Mouse (Mus musculus) C2C12 (cell line): ENCODE results near the gene Iglon5. TPM values are rescaled to one million over a fixed set of nuclear protein-coding genes. Genes with fewer than 3 reads are reported as not detected.

ENCODE experiments used
- H3K27me3 ChIP-seq: one replicate; pipeline ENCODE4 v1.6.1; 2011; ENCODE audit not compliant: control insufficient read depth, insufficient read depth, insufficient read length
- H3K36me3 ChIP-seq: one replicate; pipeline ENCODE4 v1.6.1; 2011; ENCODE audit not compliant: control insufficient read depth, insufficient read depth
- H3K4me3 ChIP-seq: one replicate; pipeline ENCODE4 v1.5.1; 2011; ENCODE audit warnings: mild to moderate bottlenecking, control low read depth; ENCODE audit not compliant: poor library complexity, insufficient read depth, severe bottlenecking
- H3K79me2 ChIP-seq: one replicate; pipeline ENCODE4 v1.6.1; 2011; ENCODE audit not compliant: control insufficient read depth, insufficient read depth
- H3K79me3 ChIP-seq: one replicate; pipeline ENCODE4 v1.6.1; 2011; ENCODE audit warnings: low read depth, control low read depth
- H3ac ChIP-seq: one replicate; pipeline ENCODE3; 2011; ENCODE audit warnings: low read depth; ENCODE audit not compliant: control insufficient read depth, insufficient read length
- CEBPB ChIP-seq: IDR thresholded peaks from one replicate; pipeline ENCODE4 v1.6.1; 2011; ENCODE audit warnings: low read depth, mild to moderate bottlenecking, control low read depth, moderate library complexity
- CTCF ChIP-seq: IDR thresholded peaks from one replicate; pipeline ENCODE4 v1.5.1; 2011; ENCODE audit not compliant: control insufficient read depth, insufficient read depth, insufficient read length
- FOSL1 ChIP-seq: IDR thresholded peaks from one replicate; pipeline ENCODE4 v1.8.0; 2011; ENCODE audit warnings: mild to moderate bottlenecking, low read length; ENCODE audit not compliant: poor library complexity, insufficient read depth, severe bottlenecking
- MAX ChIP-seq: IDR thresholded peaks from one replicate; pipeline ENCODE4 v1.6.1; 2011; ENCODE audit warnings: mild to moderate bottlenecking, control low read depth
- MYOD1 ChIP-seq: IDR thresholded peaks from one replicate; pipeline ENCODE4 v1.6.1; 2011; ENCODE audit warnings: low read depth; ENCODE audit not compliant: control insufficient read depth, insufficient read length
- MYOG ChIP-seq: IDR thresholded peaks from one replicate; pipeline ENCODE4 v1.6.1; 2011; ENCODE audit not compliant: control insufficient read depth, insufficient read length; ENCODE audit errors: extremely low read depth
- USF1 ChIP-seq: IDR thresholded peaks from one replicate; pipeline ENCODE4 v1.6.1; 2011; ENCODE audit warnings: low read depth, mild to moderate bottlenecking, control low read depth, moderate library complexity
- polyA plus RNA-seq: library from polyadenylated mRNA; unstranded; fragments of >200 nt; fragmentation: generic; extraction: Trizol; gene quantifications from one replicate; pipeline ENCODE4 v1.2.1, GENCODE M21; 2012; ENCODE audit warnings: missing spikeins

Iglon5 gene
- polyA plus RNA-seq, 1 experiment, result 1.8 TPM

DNA sequence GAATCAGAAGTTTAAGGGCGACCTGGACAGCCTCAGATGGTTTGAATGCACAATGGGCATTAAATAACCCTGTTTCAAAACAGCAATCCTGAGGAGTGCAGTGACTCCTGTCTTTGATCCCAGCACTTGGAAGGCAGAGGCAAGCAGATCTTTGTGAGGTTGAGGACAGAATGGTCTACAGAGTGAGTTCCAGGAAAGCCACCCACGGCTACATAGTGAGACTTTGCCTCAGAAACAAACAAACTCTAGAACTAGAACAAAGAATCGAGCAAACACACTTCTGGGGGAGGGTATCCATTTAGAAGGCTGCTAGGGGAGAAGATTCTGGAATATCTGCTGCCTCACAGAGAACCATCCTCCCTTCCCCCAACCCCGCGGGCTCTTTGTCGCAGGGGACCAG lies 49.4 kb downstream of the Iglon5 start, which contains the start of gene Cldnd2:
TSS of gene Cldnd2 (plus strand) at position 301 of the 400 bp plus-strand sequence.
- no peak for TF ChIP-seq CTCF
- TF ChIP-seq MAX, result no peak
- TF ChIP-seq FOSL1, result no peak
- TF ChIP-seq CEBPB, result no peak
- no peak for TF ChIP-seq USF1
- TF ChIP-seq MYOD1, result no peak
- TF ChIP-seq MYOG, result no peak

DNA sequence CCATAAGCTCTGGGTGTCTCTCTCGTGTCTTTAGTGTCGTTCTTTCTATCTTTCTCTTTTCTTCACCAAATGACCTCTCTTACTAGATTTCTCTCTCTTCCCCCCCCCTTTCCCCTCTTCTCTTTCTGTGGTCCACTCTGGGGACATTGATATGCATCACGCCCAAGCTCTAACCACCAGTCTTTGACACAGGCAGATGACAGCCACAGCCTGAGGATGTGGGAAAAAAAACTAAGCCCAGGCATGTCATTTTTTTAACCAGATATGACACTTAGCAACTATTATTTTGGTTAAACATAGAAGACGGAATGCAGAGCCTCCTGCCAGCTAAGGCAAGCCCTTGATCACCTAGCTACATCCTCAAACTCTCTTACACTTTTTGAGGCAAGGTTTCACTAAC lies 51.3 kb downstream of the Iglon5 start:
- no peaks in the 10 kb centered on the region for H3K36me3 ChIP-seq
- TF ChIP-seq USF1 (no peak), CEBPB (no peak), FOSL1 (no peak), MYOG (no peak), CTCF (no peak), MAX (no peak), MYOD1 (no peak)
- no peaks in the 10 kb centered on the region for H3K79me3 ChIP-seq
- H3K4me3 ChIP-seq, result no peak overlapping the region
- no peak overlapping the region for H3ac ChIP-seq
- no peaks in the 10 kb centered on the region for H3K79me2 ChIP-seq
- H3K27me3 ChIP-seq, result no peaks in the 10 kb centered on the region

More for the DNA sequence above, 49.4 kb downstream of the Iglon5 start, which contains the start of gene Cldnd2:
- no peaks in the 10 kb centered on the region for H3K27me3 ChIP-seq
- no peak within 1 kb of the TSS for H3ac ChIP-seq
- no peaks in the 10 kb centered on the region for H3K36me3 ChIP-seq
- H3K79me2 ChIP-seq, result peaks cover 14% of the 10 kb centered on the region
- H3K4me3 ChIP-seq, result no peak within 1 kb of the TSS
- peaks cover 8% of the 10 kb centered on the region for H3K79me3 ChIP-seq

DNA sequence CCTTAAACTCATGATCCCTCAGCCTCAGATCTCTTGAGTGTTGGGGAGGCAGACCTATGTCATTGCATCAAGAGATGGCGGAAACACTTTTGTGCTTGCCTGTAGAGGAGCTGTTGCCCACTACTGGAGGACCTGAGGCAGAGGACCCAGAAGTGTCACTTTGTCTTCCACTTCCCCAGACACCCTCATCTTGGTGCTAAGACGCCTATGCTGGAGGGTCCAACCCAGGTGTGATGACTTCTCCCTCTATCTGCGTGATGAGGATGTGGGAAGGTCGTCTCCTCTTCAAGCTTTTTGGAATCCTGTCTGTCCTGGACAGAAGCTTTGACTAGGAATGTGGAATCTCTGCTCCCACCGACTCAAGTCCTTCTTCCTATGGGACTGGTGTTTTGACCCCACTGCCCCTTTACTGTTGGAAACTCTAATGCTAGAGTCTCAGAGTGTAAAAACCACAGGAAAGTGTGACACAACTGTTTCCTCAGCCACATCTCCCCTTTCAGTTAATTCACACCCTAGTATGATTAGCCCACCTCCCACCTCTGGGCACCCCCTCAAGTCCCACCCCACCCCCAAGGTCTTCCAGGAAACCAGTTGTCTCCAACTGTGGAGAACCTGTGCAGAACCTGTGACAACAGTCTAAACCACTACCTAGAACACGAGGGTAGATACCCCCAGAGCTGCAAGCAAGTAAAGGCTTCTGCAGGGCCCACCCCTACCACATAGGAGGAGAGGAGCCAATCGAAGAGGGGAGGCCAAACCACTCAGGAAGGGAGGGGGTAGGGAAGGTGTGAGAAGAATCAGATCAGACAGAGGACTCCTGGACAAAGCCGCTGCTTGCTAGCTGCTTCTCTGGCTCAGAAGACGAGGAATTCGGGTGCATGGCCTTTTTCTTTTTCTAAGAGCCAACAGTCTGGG lies 53.3 kb downstream of the Iglon5 start, which contains the start of gene Nkg7:
TSS of gene Nkg7 (plus strand) at position 733 of the 915 bp plus-strand sequence.
- H3K4me3 ChIP-seq, result no peak within 1 kb of the TSS
- no peaks in the 10 kb centered on the region for H3K79me3 ChIP-seq
- no peak for TF ChIP-seq USF1
- no peaks in the 10 kb centered on the region for H3K79me2 ChIP-seq
- H3ac ChIP-seq, result no peak within 1 kb of the TSS
- H3K36me3 ChIP-seq, result no peaks in the 10 kb centered on the region
- H3K27me3 ChIP-seq, result no peaks in the 10 kb centered on the region

DNA sequence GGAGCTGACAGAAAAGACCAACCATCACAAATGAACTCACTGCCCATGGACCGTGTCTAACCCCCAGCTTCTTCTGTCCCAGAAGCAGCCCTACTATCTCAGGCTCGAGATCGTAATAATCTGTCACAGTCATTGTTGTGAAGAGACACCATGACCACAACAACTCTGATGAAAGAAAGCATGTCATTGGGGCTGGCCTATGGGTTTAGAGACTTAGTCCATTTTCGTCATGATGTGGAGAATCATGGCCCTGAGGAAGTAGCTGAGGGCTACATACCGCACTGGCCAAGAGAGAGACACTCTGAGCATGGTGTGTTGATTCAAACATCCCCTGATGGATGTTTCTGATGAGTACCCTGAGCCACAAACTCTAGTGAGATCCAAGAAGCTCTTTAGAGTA lies 55.2 kb downstream of the Iglon5 start:
- no peaks in the 10 kb centered on the region for H3K79me2 ChIP-seq
- no peaks in the 10 kb centered on the region for H3K79me3 ChIP-seq
- TF ChIP-seq USF1 (no peak), MYOD1 (no peak), CEBPB (no peak), CTCF (no peak), FOSL1 (no peak), MYOG (no peak), MAX (no peak)
- no peaks in the 10 kb centered on the region for H3K36me3 ChIP-seq
- H3ac ChIP-seq, result no peak overlapping the region
- no peaks in the 10 kb centered on the region for H3K27me3 ChIP-seq
- no peak overlapping the region for H3K4me3 ChIP-seq

DNA sequence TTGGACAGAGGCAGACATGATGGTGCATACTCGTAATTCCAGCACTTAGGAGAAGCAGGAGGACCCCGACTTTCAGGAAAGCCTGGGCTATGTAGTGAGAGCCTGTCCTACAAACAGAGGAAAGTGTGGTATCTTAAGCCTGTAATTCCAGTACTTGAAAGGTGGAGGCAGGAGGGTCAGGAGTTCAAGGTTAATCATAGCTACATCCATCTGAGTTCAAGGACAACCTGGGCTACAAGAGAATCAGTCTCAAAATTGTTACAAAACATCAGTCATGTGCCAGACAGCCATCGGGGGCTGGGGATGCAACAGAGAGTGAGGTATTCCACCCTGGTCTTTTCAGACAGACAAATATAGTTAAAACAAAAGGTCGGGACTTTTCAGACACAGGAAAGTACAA lies 57.0 kb downstream of the Iglon5 start:
- TF ChIP-seq FOSL1 (no peak), CEBPB (no peak), MAX (no peak), MYOD1 (no peak), CTCF (no peak), MYOG (no peak), USF1 (no peak)
- Histone ChIP-seq H3ac (no peak overlapping the region), H3K27me3 (no peaks in the 10 kb centered on the region), H3K36me3 (no peaks in the 10 kb centered on the region), H3K4me3 (no peak overlapping the region), H3K79me3 (no peaks in the 10 kb centered on the region), H3K79me2 (no peaks in the 10 kb centered on the region)
